Mouse (Mus musculus): ENCODE measurements around the gene Thy1. TPM values are rescaled to one million over a fixed set of nuclear protein-coding genes. Genes with fewer than 3 reads are reported as not detected.

Gene Thy1
- polyA plus RNA-seq, 2 experiments: 0.33 to 0.90 TPM

GRCm38 (mm10) chr9:44046426-44046825 lies 3.2 kb downstream of the Thy1 start:
- Histone ChIP-seq H3K9ac (replicated peaks) (no peak overlapping the region), H3K4me2 (ENCODE audit: low read depth) (no peak overlapping the region), H3K36me3 (replicated peaks; ENCODE audit: control insufficient read depth, insufficient read depth, low read depth) (no peaks in the 10 kb centered on the region), H3K9me3 (ENCODE audit: control insufficient read depth, low read length) (no peaks in the 10 kb centered on the region), H3K4me3 (ENCODE audit: insufficient read depth in 1 of 2, low read depth in 2 of 2, low read length in 2 of 2) (no peak overlapping the region), H3K4me1 (replicated peaks; ENCODE audit: control insufficient read depth in 2 of 2, insufficient read depth in 2 of 2, low read length in 1 of 2) (no peaks in the 10 kb centered on the region), H3K27me3 (ENCODE audit: control insufficient read depth, insufficient read depth, low read length) (peaks cover 27% of the 10 kb centered on the region), H3K27ac (no peak overlapping the region)
- DNase-seq (ENCODE audit: low read depth in 3 of 3, low spot score in 3 of 3): no peak
- TF ChIP-seq EP300 (IDR thresholded peaks at IDR 0.05; ENCODE audit: low read depth): no peak
- no peak for TF ChIP-seq CTCF (IDR thresholded peaks at IDR 0.05; ENCODE audit: low read depth)
- 61% methylated on average over 12 of the region's 12 CpGs for WGBS (ENCODE audit: insufficient replicate concordance)
- no peak for ATAC-seq (ENCODE audit: insufficient read depth)

- no peaks in the 10 kb centered on the region for H3K36me3 ChIP-seq (replicated peaks; ENCODE audit: control insufficient read depth, insufficient read depth, low read depth)
- H3K4me1 ChIP-seq (replicated peaks; ENCODE audit: control insufficient read depth in 2 of 2, insufficient read depth in 2 of 2, low read length in 1 of 2): no peaks in the 10 kb centered on the region
- no peak for TF ChIP-seq CTCF (IDR thresholded peaks at IDR 0.05; ENCODE audit: low read depth)
- no peak for TF ChIP-seq EP300 (IDR thresholded peaks at IDR 0.05; ENCODE audit: low read depth)
- no peak overlapping the region for H3K9ac ChIP-seq (replicated peaks)
- 43% methylated on average over 6 of the region's 6 CpGs for WGBS (ENCODE audit: insufficient replicate concordance)
- no peak overlapping the region for H3K4me3 ChIP-seq (ENCODE audit: insufficient read depth in 1 of 2, low read depth in 2 of 2, low read length in 2 of 2)
- DNase-seq (ENCODE audit: low read depth in 3 of 3, low spot score in 3 of 3): no peak
- no peak overlapping the region for H3K27ac ChIP-seq
- H3K4me2 ChIP-seq (ENCODE audit: low read depth): no peak overlapping the region
- ATAC-seq (ENCODE audit: insufficient read depth): no peak
- peaks cover 27% of the 10 kb centered on the region for H3K27me3 ChIP-seq (ENCODE audit: control insufficient read depth, insufficient read depth, low read length)
- H3K9me3 ChIP-seq (ENCODE audit: control insufficient read depth, low read length): no peaks in the 10 kb centered on the region
Measured at GRCm38 (mm10) chr9:44047071-44047470, 3.9 kb downstream of the Thy1 start.

- H3K9me3 ChIP-seq (ENCODE audit: control insufficient read depth, low read length): no peaks in the 10 kb centered on the region
- no peak overlapping the region for H3K27ac ChIP-seq
- peaks cover 23% of the 10 kb centered on the region for H3K27me3 ChIP-seq (ENCODE audit: control insufficient read depth, insufficient read depth, low read length)
- H3K9ac ChIP-seq (replicated peaks): no peak overlapping the region
- no peaks in the 10 kb centered on the region for H3K36me3 ChIP-seq (replicated peaks; ENCODE audit: control insufficient read depth, insufficient read depth, low read depth)
- ATAC-seq (ENCODE audit: insufficient read depth) (no peak), DNase-seq (ENCODE audit: low read depth in 3 of 3, low spot score in 3 of 3) (no peak)
- 37% methylated on average over 14 of the region's 14 CpGs for WGBS (ENCODE audit: insufficient replicate concordance)
- no peaks in the 10 kb centered on the region for H3K4me1 ChIP-seq (replicated peaks; ENCODE audit: control insufficient read depth in 2 of 2, insufficient read depth in 2 of 2, low read length in 1 of 2)
- no peak overlapping the region for H3K4me2 ChIP-seq (ENCODE audit: low read depth)
- TF ChIP-seq EP300 (IDR thresholded peaks at IDR 0.05; ENCODE audit: low read depth): no peak
- no peak for TF ChIP-seq CTCF (IDR thresholded peaks at IDR 0.05; ENCODE audit: low read depth)
- no peak overlapping the region for H3K4me3 ChIP-seq (ENCODE audit: insufficient read depth in 1 of 2, low read depth in 2 of 2, low read length in 2 of 2)
Measured at GRCm38 (mm10) chr9:44047571-44048490, 4.6 kb downstream of the Thy1 start.

DNA sequence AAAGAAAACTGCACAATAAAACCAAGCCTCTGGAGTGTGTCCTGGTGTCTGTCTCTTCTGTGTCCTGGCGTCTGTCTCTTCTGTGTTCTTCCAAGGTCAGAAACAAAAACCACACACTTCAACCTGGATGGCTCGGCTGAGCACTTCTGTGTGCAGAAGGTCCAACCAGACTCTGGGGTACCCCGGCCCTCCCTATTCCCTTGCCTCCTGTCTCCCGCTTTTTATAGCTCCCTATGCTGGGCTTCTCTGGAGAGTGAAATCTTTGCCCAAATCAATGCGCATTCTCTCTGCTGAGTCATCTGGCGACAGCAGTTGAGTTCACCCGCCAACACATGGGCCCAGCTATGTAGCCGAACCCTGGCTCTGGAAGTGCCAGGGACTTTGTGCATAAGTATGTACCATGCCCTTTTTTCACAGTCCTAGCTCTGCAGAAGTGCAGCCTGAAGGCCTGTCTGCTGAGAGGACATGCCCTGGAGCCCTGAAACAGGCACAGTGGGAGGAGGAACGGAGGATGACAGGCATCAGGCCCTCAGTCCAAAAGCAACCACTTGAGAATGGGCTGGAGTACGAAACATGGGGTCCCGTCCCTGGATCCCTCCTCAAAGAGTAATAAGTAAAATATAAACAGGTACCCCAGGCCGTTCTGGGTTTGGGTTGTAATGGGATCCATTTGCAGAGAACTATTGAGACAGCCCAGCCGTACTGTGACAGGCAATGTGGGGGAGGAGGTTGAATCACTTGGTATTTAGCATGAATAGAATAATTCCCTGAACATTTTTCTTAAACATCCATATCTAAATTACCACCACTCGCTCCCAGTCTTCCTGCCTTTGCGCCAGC lies 5.6 kb downstream of the Thy1 start:
- TF ChIP-seq EP300 (IDR thresholded peaks at IDR 0.05; ENCODE audit: low read depth) (no peak), CTCF (IDR thresholded peaks at IDR 0.05; ENCODE audit: low read depth) (no peak)
- 53% methylated on average over 15 of the region's 15 CpGs for WGBS (ENCODE audit: insufficient replicate concordance)

More for the DNA sequence above, 5.6 kb downstream of the Thy1 start:
- no peak for DNase-seq (ENCODE audit: low read depth in 3 of 3, low spot score in 3 of 3)
- H3K36me3 ChIP-seq (replicated peaks; ENCODE audit: control insufficient read depth, insufficient read depth, low read depth): no peaks in the 10 kb centered on the region
- no peak overlapping the region for H3K27ac ChIP-seq
- H3K4me1 ChIP-seq (replicated peaks; ENCODE audit: control insufficient read depth in 2 of 2, insufficient read depth in 2 of 2, low read length in 1 of 2): no peaks in the 10 kb centered on the region
- ATAC-seq (ENCODE audit: insufficient read depth): no peak
- no peak overlapping the region for H3K9ac ChIP-seq (replicated peaks)
- no peak overlapping the region for H3K4me2 ChIP-seq (ENCODE audit: low read depth)
- H3K27me3 ChIP-seq (ENCODE audit: control insufficient read depth, insufficient read depth, low read length): peaks cover 14% of the 10 kb centered on the region
- no peak overlapping the region for H3K4me3 ChIP-seq (ENCODE audit: insufficient read depth in 1 of 2, low read depth in 2 of 2, low read length in 2 of 2)
- no peaks in the 10 kb centered on the region for H3K9me3 ChIP-seq (ENCODE audit: control insufficient read depth, low read length)

Data from liver, embryonic 14.5 days (tissue).